Comparison of ENCODE assay signal across 17 mouse cellular contexts in the genomic region with DNA sequence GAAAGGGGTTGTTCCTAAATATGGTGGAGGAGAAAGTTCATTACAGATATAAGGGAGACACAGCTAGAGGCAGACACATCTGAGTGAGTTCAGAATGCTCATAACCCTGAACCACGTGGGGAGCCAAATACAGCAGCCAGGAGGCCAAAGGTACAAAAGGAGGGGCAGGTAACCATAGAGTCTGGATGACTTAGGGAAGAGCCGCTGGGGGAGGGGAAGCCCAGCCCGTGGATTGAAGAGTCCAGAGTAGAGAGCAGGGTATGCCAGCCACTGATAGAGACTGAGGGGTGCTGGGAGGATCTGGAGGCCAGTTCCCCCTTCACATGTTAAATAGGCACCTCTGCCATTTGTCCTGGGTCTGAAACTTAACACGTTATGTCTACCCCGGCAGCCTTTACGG. TPM values are rescaled to one million over a fixed set of nuclear protein-coding genes. Genes with fewer than 3 reads are reported as not detected.
DNase-seq lines count a peak whose midpoint lies in the region; ATAC-seq and TF ChIP-seq lines count a peak whose summit lies in the region.
"Had no signal": no experiment of that assay in that cellular context is flagged by ENCODE, and none has a peak within 500 bp of the region (broad histone marks: within the 10 kb centered on the region; RNA-seq: fewer than 3 reads in every experiment).

No protein-coding gene starts in this region.

- peak; percentile 16; the same call in 1 of the 2 replicates for ATAC-seq in lung, postnatal 0 days
- ATAC-seq in liver, embryonic 14.5 days (ENCODE audit: insufficient read depth): peak; percentile 64
- ATAC-seq: forebrain, postnatal 0 days had no signal

- no peak overlapping the region for H3K27ac ChIP-seq in lung, postnatal 0 days (ENCODE audit: low read length)
- H3K27ac ChIP-seq in liver, embryonic 14.5 days: no peak overlapping the region
- H3K27ac ChIP-seq: hindbrain, embryonic 14.5 days had no signal

- 53% methylated on average over 6 of the region's 6 CpGs for WGBS in lung, postnatal 0 days
- WGBS in liver, embryonic 14.5 days (ENCODE audit: insufficient replicate concordance): 46% methylated on average over 6 of the region's 6 CpGs

- H3K9me3 ChIP-seq in lung, postnatal 0 days (ENCODE audit: low read length): no peaks in the 10 kb centered on the region
- H3K9me3 ChIP-seq in liver, embryonic 14.5 days (ENCODE audit: control insufficient read depth, low read length): no peaks in the 10 kb centered on the region

- H3K27me3 ChIP-seq in lung, postnatal 0 days (replicated peaks; ENCODE audit: insufficient read depth, low read length): no peaks in the 10 kb centered on the region
- H3K27me3 ChIP-seq in liver, embryonic 14.5 days (ENCODE audit: control insufficient read depth, insufficient read depth, low read length): no peaks in the 10 kb centered on the region

- no peaks in the 10 kb centered on the region for H3K36me3 ChIP-seq in lung, postnatal 0 days (ENCODE audit: insufficient read depth, low read length)
- H3K36me3 ChIP-seq in liver, embryonic 14.5 days (replicated peaks; ENCODE audit: control insufficient read depth, insufficient read depth, low read depth): no peaks in the 10 kb centered on the region

- no peak for TF ChIP-seq CTCF in lung, postnatal 0 days (IDR thresholded peaks at IDR 0.05)
- no peak for TF ChIP-seq CTCF in liver, embryonic 14.5 days (IDR thresholded peaks at IDR 0.05; ENCODE audit: low read depth)

- no peak overlapping the region for H3K9ac ChIP-seq in lung, postnatal 0 days (replicated peaks; ENCODE audit: low read depth)
- no peak overlapping the region for H3K9ac ChIP-seq in liver, embryonic 14.5 days (replicated peaks)
- H3K9ac ChIP-seq: forebrain, postnatal 0 days; hindbrain, embryonic 14.5 days had no signal

- no peak overlapping the region for H3K4me3 ChIP-seq in lung, postnatal 0 days (ENCODE audit: low read depth, low read length)
- no peak overlapping the region for H3K4me3 ChIP-seq in liver, embryonic 14.5 days (ENCODE audit: insufficient read depth in 1 of 2, low read depth in 2 of 2, low read length in 2 of 2)

- DNase-seq in lung, postnatal 0 days (ENCODE audit: low spot score): no peak
- no peak for DNase-seq in lung, postnatal 14 days
- peak; percentile 66 for DNase-seq in kidney, postnatal 10 days
- DNase-seq in liver, embryonic 14.5 days (ENCODE audit: low read depth in 3 of 3, low spot score in 3 of 3): no peak
- peak; percentile 69 for DNase-seq in yolk sac, embryonic 10.5 days (ENCODE audit: low spot score)
- no peak for DNase-seq in lung, postnatal 25 days (ENCODE audit: low spot score)
- DNase-seq in adrenal gland, adult 8-10 months: no peak
- no peak for DNase-seq in adrenal gland, adult 2 months
- DNase-seq: cerebellum, adult 11-12 months; forebrain, postnatal 0 days; right cerebral cortex, postnatal 14 days; thymus, postnatal 25 days had no signal

- no peaks in the 10 kb centered on the region for H3K4me1 ChIP-seq in lung, postnatal 0 days (ENCODE audit: insufficient read depth, low read depth, low read length)
- peaks cover 0 to 6% of the 10 kb centered on the region in 2 experiments; a peak in 2 of 4 replicates for H3K4me1 ChIP-seq in liver, embryonic 14.5 days (replicated peaks; ENCODE audit: control insufficient read depth in 2 of 2, insufficient read depth in 2 of 2, low read length in 1 of 2)

- H3K4me2 ChIP-seq in lung, postnatal 0 days (replicated peaks; ENCODE audit: low read depth, low read length): no peak overlapping the region
- peak overlapping the region; percentile 15; the same call in 1 of the 2 replicates for H3K4me2 ChIP-seq in liver, embryonic 14.5 days (ENCODE audit: low read depth)
- H3K4me2 ChIP-seq: hindbrain, embryonic 14.5 days had no signal

- TF ChIP-seq EP300 in lung, postnatal 0 days (IDR thresholded peaks at IDR 0.05): no peak
- TF ChIP-seq EP300 in liver, embryonic 14.5 days (IDR thresholded peaks at IDR 0.05; ENCODE audit: low read depth): no peak

RNA-seq across cellular contexts. Expression of gene 1700024P04Rik, which starts 28.7 kb away (rescaled TPM):
- not detected in 2 replicates for polyA plus RNA-seq in lung, postnatal 0 days (2015; fragmentation: Nextera tagmentation; extraction: Ambion mirVana)
- polyA plus RNA-seq in liver, embryonic 14.5 days (2012; rRNA removed): not detected in 2 replicates
- not detected in 2 replicates for polyA plus RNA-seq in liver, embryonic 14.5 days (2014; fragmentation: Nextera tagmentation; extraction: Ambion mirVana)
- total RNA-seq in adrenal gland, adult 8-10 months (2022): not detected
- not detected for total RNA-seq in adrenal gland, adult 2 months (2021)
- not detected in 2 replicates for polyA plus RNA-seq in adrenal gland, adult 2 months (2012; rRNA removed)
- total RNA-seq: forebrain, postnatal 0 days; heart, adult 8-10 months; MEL had no signal
- polyA plus RNA-seq: C2C12; forebrain, postnatal 0 days; hindbrain, embryonic 14.5 days; limb, embryonic 14.5 days had no signal

RNA-seq across cellular contexts. Expression of gene Tnpo1, which starts 29.5 kb away (rescaled TPM):
- 20.3 and 22.6 TPM in 2 replicates for polyA plus RNA-seq in lung, postnatal 0 days (2015; fragmentation: Nextera tagmentation; extraction: Ambion mirVana)
- 8.9 and 10.5 TPM in 2 replicates for polyA plus RNA-seq in liver, embryonic 14.5 days (2012; rRNA removed)
- 13.6 and 13.9 TPM in 2 replicates for polyA plus RNA-seq in liver, embryonic 14.5 days (2014; fragmentation: Nextera tagmentation; extraction: Ambion mirVana)
- total RNA-seq in adrenal gland, adult 8-10 months (2022): 100 to 1,000 TPM; 122 to 194 (median 144) TPM
- total RNA-seq in adrenal gland, adult 2 months (2021): 100 to 1,000 TPM; 126 to 127 TPM
- 7.4 and 9.6 TPM in 2 replicates for polyA plus RNA-seq in adrenal gland, adult 2 months (2012; rRNA removed)

Comparison
In these comparisons a context has a peak if more than half of its experiments do, and no peak if none do; other contexts are left out.
1. DNase-seq: peak in kidney, postnatal 10 days (single experiment) and yolk sac, embryonic 10.5 days (single experiment); none in lung, postnatal 0 days (single experiment), lung, postnatal 14 days (single experiment), liver, embryonic 14.5 days (0 of 3), lung, postnatal 25 days (single experiment), adrenal gland, adult 8-10 months (single experiment) and adrenal gland, adult 2 months (single experiment).